13 mouse cellular contexts compared by ENCODE assay signal in genomic region chr12:53719896-53720295, GRCm38 (mm10).
DNase-seq lines count a peak whose midpoint lies in the region; ATAC-seq and TF ChIP-seq lines count a peak whose summit lies in the region.
"Had no signal": no experiment of that assay in that cellular context is flagged by ENCODE, and none has a peak within 500 bp of the region (broad histone marks: within the 10 kb centered on the region; RNA-seq: fewer than 3 reads in every experiment).

No protein-coding gene starts in this region.

- no peaks in the 10 kb centered on the region for H3K4me1 ChIP-seq in heart, adult 2 months (ENCODE audit: control insufficient read depth, insufficient read depth, low read length)
- H3K4me1 ChIP-seq in lung, postnatal 0 days (ENCODE audit: insufficient read depth, low read depth, low read length), result no peaks in the 10 kb centered on the region
- H3K4me1 ChIP-seq: forebrain, embryonic 10.5 days had no signal

- peak; percentile 19; the same call in 1 of the 2 replicates for TF ChIP-seq CTCF in heart, adult 2 months (IDR thresholded peaks at IDR 0.05)
- TF ChIP-seq CTCF in lung, postnatal 0 days (IDR thresholded peaks at IDR 0.05), result peak; percentile 47

- H3K9ac ChIP-seq in heart, adult 2 months (ENCODE audit: low read depth, low read length), result no peak overlapping the region
- no peak overlapping the region for H3K9ac ChIP-seq in lung, postnatal 0 days (replicated peaks; ENCODE audit: low read depth)

- no peaks in the 10 kb centered on the region for H3K36me3 ChIP-seq in heart, adult 2 months (ENCODE audit: control insufficient read depth, insufficient read depth, low read length)
- H3K36me3 ChIP-seq in lung, postnatal 0 days (ENCODE audit: insufficient read depth, low read length), result no peaks in the 10 kb centered on the region
- H3K36me3 ChIP-seq: G1E had no signal

- H3K27ac ChIP-seq in heart, adult 2 months, result no peak overlapping the region
- no peak overlapping the region for H3K27ac ChIP-seq in lung, postnatal 0 days (ENCODE audit: low read length)
- H3K27ac ChIP-seq: forebrain, embryonic 10.5 days had no signal

- intact Hi-C loops in heart, adult 2 months (cut with DNase I), result no loop called here

- WGBS in heart, adult 2 months, result 55% methylated on average over 6 of the region's 6 CpGs
- 56% methylated on average over 6 of the region's 6 CpGs for WGBS in lung, postnatal 0 days

- TF ChIP-seq POLR2A in heart, adult 2 months (IDR thresholded peaks at IDR 0.05; ENCODE audit: insufficient read depth, low read depth, low read length), result no peak

- no peak for DNase-seq in heart, adult 2 months
- no peak for DNase-seq in heart, adult 9 months (ENCODE audit: low spot score in 2 of 2)
- DNase-seq in lung, postnatal 0 days (ENCODE audit: low spot score), result no peak
- DNase-seq in lung, adult 18-20 months, result no peak
- DNase-seq in adrenal gland, postnatal 14 days, result peak; percentile 42
- peak; percentile 13 to 38 for DNase-seq in layer of hippocampus, postnatal 25 days (ENCODE audit: extremely low spot score in 1 of 2, low spot score in 1 of 2)
- no peak for DNase-seq in thymus, adult 18-20 months
- DNase-seq in gastrocnemius, adult 8-10 months (ENCODE audit: low spot score in 2 of 2), result no peak
- DNase-seq: cerebellum, adult 11 months; heart, postnatal 14 days; thymus, adult 2 months had no signal

- no peak for ATAC-seq in lung, postnatal 0 days

- H3K4me2 ChIP-seq in lung, postnatal 0 days (replicated peaks; ENCODE audit: low read depth, low read length), result no peak overlapping the region

- no peak for TF ChIP-seq EP300 in heart, adult 2 months (IDR thresholded peaks at IDR 0.05; ENCODE audit: insufficient read depth, low read depth, low read length)
- TF ChIP-seq EP300 in lung, postnatal 0 days (IDR thresholded peaks at IDR 0.05), result no peak

- no peaks in the 10 kb centered on the region for H3K9me3 ChIP-seq in lung, postnatal 0 days (ENCODE audit: low read length)
- H3K9me3 ChIP-seq: forebrain, embryonic 10.5 days had no signal

- H3K27me3 ChIP-seq in heart, adult 2 months (ENCODE audit: control insufficient read depth, insufficient read depth, low read length), result no peaks in the 10 kb centered on the region
- no peaks in the 10 kb centered on the region for H3K27me3 ChIP-seq in lung, postnatal 0 days (replicated peaks; ENCODE audit: insufficient read depth, low read length)

- H3K4me3 ChIP-seq in heart, adult 2 months, result no peak overlapping the region
- H3K4me3 ChIP-seq in lung, postnatal 0 days (ENCODE audit: low read depth, low read length), result no peak overlapping the region
- H3K4me3 ChIP-seq: forebrain, embryonic 10.5 days had no signal

- no peaks in the 10 kb centered on the region for H3K79me2 ChIP-seq in heart, adult 2 months (replicated peaks; ENCODE audit: control insufficient read depth, insufficient read depth, low read length)

Comparison
In these comparisons a context has a peak if more than half of its experiments do, and no peak if none do; other contexts are left out.
1. DNase-seq: peak in adrenal gland, postnatal 14 days (single experiment) and layer of hippocampus, postnatal 25 days (2 of 2); none in heart, adult 2 months (0 of 2), heart, adult 9 months (0 of 2), lung, postnatal 0 days (single experiment), lung, adult 18-20 months (0 of 2), thymus, adult 18-20 months (0 of 2) and gastrocnemius, adult 8-10 months (0 of 2).